Mouse (Mus musculus) liver, postnatal 0 days (tissue): Measurements from ENCODE around the gene Mrgprd.

Experiments used
- CTCF ChIP-seq: sonication (generic); IDR thresholded peaks from 2 replicates; pipeline ENCODE4 v1.5.1; 2016; ENCODE audit warnings: antibody characterized with exemption, low read depth
- EP300 ChIP-seq: IDR thresholded peaks from 2 replicates; pipeline ENCODE4 v1.6.1; 2016; ENCODE audit warnings: antibody characterized with exemption, low read depth, mild to moderate bottlenecking

DNA sequence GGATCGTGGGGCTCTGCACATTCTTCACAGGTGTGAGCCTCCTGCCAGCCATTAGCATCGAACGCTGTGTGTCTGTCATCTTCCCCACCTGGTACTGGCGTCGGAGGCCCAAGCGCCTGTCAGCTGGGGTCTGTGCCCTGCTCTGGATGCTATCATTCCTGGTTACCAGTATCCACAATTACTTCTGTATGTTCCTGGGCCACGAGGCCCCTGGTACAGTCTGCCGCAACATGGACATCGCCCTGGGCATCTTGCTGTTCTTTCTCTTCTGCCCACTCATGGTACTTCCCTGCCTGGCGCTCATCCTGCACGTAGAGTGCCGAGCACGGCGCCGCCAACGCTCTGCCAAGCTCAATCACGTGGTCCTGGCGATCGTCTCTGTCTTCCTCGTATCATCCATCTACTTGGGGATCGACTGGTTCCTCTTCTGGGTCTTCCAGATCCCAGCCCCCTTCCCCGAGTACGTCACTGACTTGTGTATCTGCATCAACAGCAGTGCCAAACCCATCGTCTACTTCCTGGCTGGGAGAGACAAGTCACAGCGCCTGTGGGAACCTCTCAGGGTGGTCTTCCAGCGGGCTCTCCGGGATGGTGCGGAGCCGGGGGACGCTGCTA lies 6.5 kb upstream of the Mrgprd start:
- TF ChIP-seq CTCF (no peak), EP300 (no peak)
